Mouse (Mus musculus) cerebellum, adult (tissue): ENCODE results near the gene G430095P16Rik.

Experiments
- ATAC-seq: cut with Nextera tagmentation; 2 replicates; pipeline ENCODE4 v1.9.2; 2017; ENCODE audit warnings: mild to moderate bottlenecking, moderate library complexity, mixed read lengths; ENCODE audit not compliant: insufficient number of reproducible peaks, low FRiP score, low TSS enrichment

Gene G430095P16Rik

DNA sequence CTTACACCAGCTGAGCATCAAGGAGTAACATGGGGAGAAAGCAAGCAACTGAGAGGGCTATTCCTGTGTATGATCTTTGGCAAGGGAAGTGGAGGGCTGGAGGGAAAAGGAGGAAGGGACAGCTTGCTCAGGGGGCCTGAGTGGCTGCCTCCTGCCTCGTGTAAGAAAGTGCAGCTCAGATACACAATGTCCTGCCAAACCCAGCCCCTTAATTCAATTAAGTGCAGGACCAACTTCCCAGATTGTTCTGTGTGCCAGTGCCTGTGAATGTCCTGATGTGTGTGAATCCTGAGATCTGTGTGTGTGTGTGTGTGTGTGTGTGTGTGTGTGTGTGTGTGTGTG is 16.6 kb downstream of the G430095P16Rik start:
- no peak for ATAC-seq

DNA sequence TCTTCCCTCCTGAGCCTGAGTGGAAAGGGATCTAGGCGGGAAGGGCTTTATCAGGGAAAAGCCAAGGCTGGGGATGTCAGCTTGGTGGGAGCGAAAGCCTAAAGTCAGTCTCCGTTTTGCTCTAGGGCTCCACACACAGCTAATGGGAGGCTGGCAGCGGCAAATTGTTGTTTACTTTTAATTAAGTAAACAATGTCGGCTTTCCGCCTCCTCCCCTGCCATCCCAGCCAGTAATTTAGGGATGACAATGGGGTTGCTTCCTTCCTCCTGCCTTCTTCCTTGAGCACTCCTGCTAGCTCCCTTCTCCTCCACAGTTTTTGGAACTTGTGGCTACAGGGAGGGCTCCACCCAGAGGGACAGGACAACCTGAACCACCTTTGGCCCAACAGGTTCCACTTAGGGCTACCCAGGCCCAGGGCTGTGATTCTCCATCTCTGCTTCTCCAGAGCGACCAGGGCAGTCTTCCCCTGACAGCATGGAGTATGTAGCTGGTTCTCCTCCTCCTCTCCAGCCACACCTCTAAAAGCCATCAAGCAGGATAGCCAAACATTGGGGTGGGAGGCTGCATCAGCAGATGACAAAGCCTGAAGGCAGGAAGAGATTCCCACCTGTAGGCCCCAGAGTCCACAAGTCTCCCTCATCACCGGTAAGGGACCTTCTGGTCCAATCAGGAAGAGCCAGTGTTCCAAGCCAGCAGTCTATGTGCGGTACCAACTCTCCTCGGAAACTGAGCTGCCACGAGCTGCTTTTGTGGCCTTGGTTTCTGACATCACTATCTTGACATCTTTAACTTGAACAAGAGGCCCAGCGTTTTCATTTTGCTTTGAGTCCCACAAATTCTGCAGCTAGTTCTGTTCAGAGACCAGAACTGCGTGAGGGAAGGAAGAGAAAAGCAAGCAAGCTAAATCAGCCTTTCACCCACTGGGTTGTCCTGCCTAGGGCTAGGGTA is 18.4 kb downstream of the G430095P16Rik start:
- no peak for ATAC-seq

DNA sequence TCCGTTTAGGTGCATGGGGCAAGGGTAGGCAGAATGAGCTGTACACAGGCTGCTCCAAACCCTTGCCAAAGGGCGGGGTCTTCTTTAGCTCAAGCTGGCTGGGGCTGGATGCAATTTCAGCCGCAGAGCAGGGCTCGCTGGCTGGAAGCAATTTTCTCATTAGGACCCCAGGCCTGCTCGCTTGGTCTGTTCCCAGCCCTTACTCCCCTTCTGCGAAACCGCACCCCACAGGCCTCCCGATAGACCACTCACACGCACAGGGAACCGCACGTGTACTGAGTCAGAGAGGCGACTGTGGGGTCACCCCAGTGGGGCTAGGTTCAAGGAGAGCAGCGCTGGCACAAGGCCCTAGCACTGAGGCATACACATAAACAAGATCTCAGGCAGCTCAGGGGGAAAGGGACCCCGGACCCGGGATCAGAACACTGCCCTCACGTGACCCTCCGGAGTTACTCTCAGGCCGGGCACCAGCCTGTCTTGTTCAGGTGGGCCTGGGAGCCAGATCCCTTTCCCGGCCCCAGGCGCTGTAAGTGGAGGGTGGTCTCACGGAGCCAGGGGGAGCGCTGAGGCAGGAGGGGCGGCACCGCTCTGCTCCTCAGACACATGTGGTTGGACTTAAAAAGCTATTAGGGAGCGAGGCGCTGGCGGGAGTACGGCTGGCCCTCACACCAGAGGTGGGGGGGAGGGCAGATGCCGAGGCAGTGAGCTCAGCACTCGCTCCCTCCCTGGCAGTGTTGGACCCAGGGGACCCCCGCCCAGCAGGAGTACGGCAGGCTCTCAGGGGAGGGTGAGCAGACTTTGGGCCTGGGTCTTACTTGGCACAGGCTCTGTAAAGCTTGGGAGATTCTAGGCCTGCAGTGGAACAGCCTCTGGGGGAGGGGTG is 19.6 kb downstream of the G430095P16Rik start:
- no peak for ATAC-seq

- ATAC-seq, result no peak
Measured at GRCm38 (mm10) chr8:84743054-84743415, 20.2 kb downstream of the G430095P16Rik start.

- ATAC-seq, result no peak
Measured at GRCm38 (mm10) chr8:84743517-84744420, 21.0 kb downstream of the G430095P16Rik start.

DNA sequence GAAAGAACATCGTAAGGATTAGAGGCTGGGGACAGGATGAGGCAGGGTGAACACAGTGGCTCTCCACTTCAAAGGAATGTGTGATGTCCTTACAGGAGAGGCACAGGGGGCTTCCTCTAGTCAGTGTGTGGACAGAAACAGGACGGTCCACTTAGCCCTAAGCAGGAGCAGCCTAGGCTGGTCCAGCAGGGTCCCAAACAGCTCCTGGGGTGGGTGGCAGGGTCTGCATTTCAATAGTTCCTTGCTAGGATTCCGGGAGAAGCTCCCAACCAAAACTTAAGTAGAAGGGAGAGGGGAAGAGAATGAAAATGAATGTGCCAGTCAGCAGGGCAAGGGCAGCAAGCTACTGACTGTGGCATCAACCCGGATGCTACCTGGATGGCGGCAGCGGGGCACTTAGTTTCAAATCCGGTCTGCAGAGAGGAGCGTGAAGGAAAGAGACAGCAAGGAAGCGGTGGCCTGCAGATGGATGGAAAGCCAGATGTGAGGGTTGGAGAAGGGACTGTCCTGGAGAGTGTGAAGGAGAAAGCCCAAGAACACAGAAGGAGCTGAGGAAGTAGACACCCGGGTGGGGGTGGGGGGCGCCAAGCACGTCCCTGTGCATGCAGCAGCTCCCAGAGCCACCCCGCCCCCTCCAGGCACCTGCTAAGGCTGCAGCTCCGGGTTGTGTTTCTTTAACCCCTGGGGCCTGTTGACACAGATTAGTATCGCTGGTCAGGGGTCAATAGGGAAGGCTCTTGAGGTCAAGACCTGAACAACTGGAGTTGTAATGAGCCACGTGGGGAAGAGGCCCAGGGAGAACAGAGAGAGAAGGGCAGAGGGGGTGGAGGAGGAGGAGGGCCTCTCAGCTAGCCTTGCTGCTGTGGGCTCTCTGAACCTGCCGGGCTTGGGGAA is 22.5 kb downstream of the G430095P16Rik start:
- no peak for ATAC-seq

DNA sequence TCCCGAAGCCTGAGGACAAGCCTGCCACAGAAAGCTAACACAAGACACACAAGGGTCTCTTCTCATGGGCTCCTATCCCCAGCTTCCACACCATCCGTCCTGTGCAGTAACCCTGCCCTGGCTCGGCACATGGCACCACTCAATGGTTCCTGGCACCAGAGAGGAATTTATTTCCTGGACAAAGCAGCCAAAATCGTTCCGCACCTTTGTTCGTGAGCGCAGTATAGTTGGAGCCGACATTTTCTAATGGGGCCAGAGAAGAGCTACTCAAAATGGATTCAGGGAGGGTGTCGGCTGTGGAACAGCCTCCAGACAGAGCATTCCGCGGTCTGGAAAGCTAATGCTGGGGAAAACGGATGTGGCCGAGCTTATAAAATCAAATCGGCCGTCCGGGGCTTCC is 26.7 kb downstream of the G430095P16Rik start:
- no peak for ATAC-seq

- ATAC-seq, result no peak
Measured at GRCm38 (mm10) chr8:84752734-84753582, 30.2 kb downstream of the G430095P16Rik start.

DNA sequence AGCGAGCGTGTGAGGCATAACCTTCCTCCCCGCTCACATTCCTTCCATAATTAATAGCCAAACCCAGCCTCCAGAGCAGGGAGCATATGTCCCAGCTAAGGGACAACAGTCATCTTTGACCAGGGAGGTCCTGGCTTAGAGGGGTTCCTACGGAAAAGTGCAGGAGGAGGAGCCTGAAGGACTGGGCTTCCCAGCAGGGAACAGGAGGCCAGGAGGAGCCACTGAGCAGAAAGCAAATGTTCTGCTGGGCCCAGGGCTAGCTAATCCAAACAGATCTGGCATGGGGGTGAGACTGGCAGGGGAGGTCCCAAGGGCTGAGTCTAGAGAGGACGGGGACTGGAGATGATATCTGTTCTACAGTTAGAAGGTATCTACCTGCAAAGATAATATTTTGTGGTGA is 34.7 kb downstream of the G430095P16Rik start:
- ATAC-seq, result no peak; the same call in 1 of the 2 replicates

DNA sequence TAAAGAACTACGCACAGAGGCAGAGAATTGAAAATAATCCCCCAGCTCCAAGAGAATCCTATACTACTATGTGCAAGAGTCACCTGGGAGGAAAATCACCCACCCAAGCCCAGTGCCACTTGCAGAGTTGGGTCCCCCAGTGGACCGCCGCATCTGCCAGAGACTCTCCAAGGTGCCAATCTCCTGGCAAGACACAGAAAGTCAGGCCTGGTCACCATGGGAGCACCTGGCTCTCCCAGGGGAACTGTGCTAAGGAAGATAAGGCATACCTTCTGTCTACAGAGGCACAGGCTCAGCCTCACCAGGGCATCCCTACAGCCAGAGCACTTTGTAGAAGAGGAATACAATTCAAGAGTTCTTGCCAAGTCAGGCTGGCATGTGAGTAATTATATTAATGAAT is 35.5 kb downstream of the G430095P16Rik start:
- ATAC-seq, result no peak

GRCm38 (mm10) chr8:84759126-84759525 is 36.3 kb downstream of the G430095P16Rik start:
- ATAC-seq, result 0 out of 2 replicates have a peak, but pooled peaks have one; percentile 37

DNA sequence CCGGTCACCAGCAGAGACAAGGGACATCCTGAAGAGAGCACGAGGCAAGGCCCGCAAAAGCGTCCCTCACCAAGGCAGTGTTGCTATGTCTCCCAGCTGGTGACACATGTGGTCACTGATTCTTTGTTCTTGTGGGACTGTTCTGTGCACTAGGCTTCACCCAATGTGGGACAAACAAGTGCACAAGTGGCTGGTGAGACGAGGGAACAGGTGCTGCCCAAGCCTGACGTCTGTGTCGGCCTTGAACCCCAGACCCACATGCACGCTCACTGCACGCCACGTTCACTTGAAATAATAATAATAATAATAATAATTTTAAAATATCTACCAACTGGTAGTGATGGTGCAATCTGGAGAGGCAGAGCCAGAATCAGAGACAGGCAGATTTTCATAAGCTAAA is 36.9 kb downstream of the G430095P16Rik start:
- ATAC-seq, result no peak

DNA sequence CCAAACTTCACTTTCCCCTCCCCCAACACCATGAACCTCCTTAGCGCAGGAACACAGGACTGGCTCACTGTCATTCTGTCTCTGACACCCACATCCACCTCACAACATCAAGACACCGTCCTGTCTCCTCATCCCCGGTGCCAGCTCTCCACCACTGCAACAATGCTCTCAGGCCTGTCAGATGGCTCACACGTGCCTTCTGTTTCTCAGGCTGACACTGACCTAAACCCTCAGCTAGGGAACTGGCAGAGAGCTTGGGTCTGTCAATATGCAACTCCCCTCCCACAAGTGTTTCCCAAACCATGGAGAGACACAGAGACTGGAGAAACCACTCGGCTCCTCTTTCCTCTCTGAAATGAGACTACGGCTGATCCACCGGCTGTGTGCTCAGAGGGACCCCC is 37.6 kb downstream of the G430095P16Rik start:
- no peak for ATAC-seq

- ATAC-seq, result no peak
Measured at GRCm38 (mm10) chr8:84760901-84761300, 38.1 kb downstream of the G430095P16Rik start.

DNA sequence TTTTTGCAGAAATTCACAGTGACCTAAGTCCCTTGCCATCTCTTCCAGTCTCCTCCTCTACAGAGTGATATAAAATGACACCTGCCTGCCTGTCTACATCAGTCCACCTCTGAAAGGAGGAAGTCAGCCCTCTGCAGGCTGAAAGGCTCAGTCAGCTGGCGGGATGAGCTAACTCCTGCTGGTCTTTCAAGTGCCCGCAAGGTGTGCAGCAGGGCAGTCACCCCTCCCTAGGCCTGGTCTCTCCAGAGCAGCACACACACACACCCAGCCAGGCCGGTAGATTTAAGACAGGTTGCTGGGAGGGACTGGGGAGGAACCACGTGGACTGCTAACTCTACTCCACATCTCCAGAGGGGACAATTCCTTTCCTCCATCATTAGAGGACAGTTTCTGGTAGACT is 41.3 kb downstream of the G430095P16Rik start:
- no peak for ATAC-seq

GRCm38 (mm10) chr8:84764870-84765495 is 42.2 kb downstream of the G430095P16Rik start:
- no peak for ATAC-seq

DNA sequence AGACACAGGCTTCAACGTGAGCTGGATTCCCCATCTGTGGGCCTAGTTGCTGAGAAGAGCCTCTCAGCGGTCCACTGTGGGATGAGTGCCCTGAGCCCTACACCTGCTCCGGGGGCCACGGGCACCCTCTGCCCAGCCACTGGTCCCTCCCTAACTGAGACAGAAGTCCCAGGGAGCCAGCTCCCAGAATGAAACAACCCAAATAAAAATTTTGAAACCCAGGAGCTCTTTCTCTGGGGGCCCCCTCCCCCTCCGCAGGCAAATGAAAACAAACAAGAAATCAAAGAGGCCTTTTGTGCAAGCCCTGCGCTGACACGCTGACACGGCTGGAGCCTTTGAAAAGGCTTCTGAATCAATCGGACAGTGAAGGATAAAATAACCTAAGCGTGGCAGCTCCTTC is 42.8 kb downstream of the G430095P16Rik start:
- no peak for ATAC-seq

GRCm38 (mm10) chr8:84766422-84766821 is 43.6 kb downstream of the G430095P16Rik start:
- ATAC-seq, result no peak
